Mouse (Mus musculus): ENCODE data around the gene Acaca. TPM values are rescaled to one million over a fixed set of nuclear protein-coding genes. Genes with fewer than 3 reads are reported as not detected.
"Not testable (repeated sequence)": the region's sequence is repeated elsewhere in the genome, so short reads cannot be mapped to it uniquely, and the experiment has no call there.

Gene Acaca
- polyA plus RNA-seq, 1 experiment from 2014 or later: 22.5 TPM

DNA sequence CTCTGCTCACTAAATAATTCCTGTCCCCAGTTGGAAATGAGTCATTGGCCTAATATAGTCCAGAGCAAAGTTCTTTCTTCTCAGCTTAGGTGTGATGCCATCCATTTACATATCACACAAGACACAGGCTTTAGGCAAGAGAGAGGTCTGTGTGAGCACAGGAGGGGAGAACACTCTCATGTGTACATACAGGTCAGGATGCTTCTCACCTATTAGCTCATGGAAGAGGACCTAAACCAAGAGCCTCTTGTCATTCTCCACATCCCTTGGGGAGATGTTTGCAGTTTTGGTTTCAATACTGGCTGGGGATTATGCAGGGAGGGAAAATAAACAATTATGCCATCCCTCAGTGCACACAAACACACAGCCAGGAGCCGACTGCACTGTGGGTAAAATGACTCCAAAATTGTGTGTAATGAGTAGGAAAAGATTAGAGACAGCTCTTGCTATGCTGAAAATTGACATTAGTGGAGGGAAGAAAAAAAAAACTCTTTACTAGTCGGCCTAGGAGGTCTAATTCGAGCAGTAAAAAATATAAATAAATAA is 246.6 kb downstream of the Acaca start:
- ATAC-seq (replicated peaks; ENCODE audit: insufficient number of reproducible peaks, low FRiP score, low TSS enrichment, low read depth): no peak

GRCm38 (mm10) chr11:84376510-84377365 is 247.3 kb downstream of the Acaca start:
- no peaks in the 10 kb centered on the region for H3K9me3 ChIP-seq (replicated peaks; ENCODE audit: control insufficient read depth, low read length)
- H3K4me1 ChIP-seq (ENCODE audit: control insufficient read depth, insufficient read depth, low read length): no peaks in the 10 kb centered on the region
- DNase-seq (ENCODE audit: low spot score) (no peak), ATAC-seq (replicated peaks; ENCODE audit: insufficient number of reproducible peaks, low FRiP score, low TSS enrichment, low read depth) (no peak)
- no peak overlapping the region for H3K4me2 ChIP-seq (ENCODE audit: low read depth, low read length)
- 86% methylated on average over 13 of the region's 13 CpGs for WGBS
- H3K27ac ChIP-seq (replicated peaks; ENCODE audit: low read depth, low read length): no peak overlapping the region
- no peak overlapping the region for H3K4me3 ChIP-seq (ENCODE audit: low read depth, low read length)
- H3K9ac ChIP-seq (replicated peaks; ENCODE audit: low read length): no peak overlapping the region
- no peaks in the 10 kb centered on the region; the same call in 1 of the 2 replicates for H3K36me3 ChIP-seq (replicated peaks; ENCODE audit: control insufficient read depth, insufficient read depth, low read depth, low read length)
- H3K27me3 ChIP-seq (ENCODE audit: control insufficient read depth, insufficient read depth, low read length): no peaks in the 10 kb centered on the region

More for the DNA sequence above, 246.6 kb downstream of the Acaca start:
- no peaks in the 10 kb centered on the region for H3K36me3 ChIP-seq (replicated peaks; ENCODE audit: control insufficient read depth, insufficient read depth, low read depth, low read length)
- no peaks in the 10 kb centered on the region for H3K27me3 ChIP-seq (ENCODE audit: control insufficient read depth, insufficient read depth, low read length)
- no peak for DNase-seq (ENCODE audit: low spot score)
- no peaks in the 10 kb centered on the region for H3K9me3 ChIP-seq (replicated peaks; ENCODE audit: control insufficient read depth, low read length)
- H3K27ac ChIP-seq (replicated peaks; ENCODE audit: low read depth, low read length): no peak overlapping the region
- H3K4me1 ChIP-seq (ENCODE audit: control insufficient read depth, insufficient read depth, low read length): no peaks in the 10 kb centered on the region
- H3K4me3 ChIP-seq (ENCODE audit: low read depth, low read length): no peak overlapping the region
- 47% methylated on average over 3 of the region's 3 CpGs for WGBS
- H3K4me2 ChIP-seq (ENCODE audit: low read depth, low read length): no peak overlapping the region
- no peak overlapping the region for H3K9ac ChIP-seq (replicated peaks; ENCODE audit: low read length)

- Histone ChIP-seq H3K36me3 (replicated peaks; ENCODE audit: control insufficient read depth, insufficient read depth, low read depth, low read length) (no peaks in the 10 kb centered on the region; the same call in 1 of the 2 replicates), H3K9ac (replicated peaks; ENCODE audit: low read length) (no peak overlapping the region), H3K4me2 (ENCODE audit: low read depth, low read length) (no peak overlapping the region), H3K9me3 (replicated peaks; ENCODE audit: control insufficient read depth, low read length) (no peaks in the 10 kb centered on the region), H3K4me3 (ENCODE audit: low read depth, low read length) (no peak overlapping the region), H3K4me1 (ENCODE audit: control insufficient read depth, insufficient read depth, low read length) (no peaks in the 10 kb centered on the region), H3K27ac (replicated peaks; ENCODE audit: low read depth, low read length) (no peak overlapping the region), H3K27me3 (ENCODE audit: control insufficient read depth, insufficient read depth, low read length) (no peaks in the 10 kb centered on the region)
- WGBS: 80% methylated on average over 13 of the region's 13 CpGs
- DNase-seq (ENCODE audit: low spot score) (no peak), ATAC-seq (replicated peaks; ENCODE audit: insufficient number of reproducible peaks, low FRiP score, low TSS enrichment, low read depth) (no peak)
These were observed 253.0 kb downstream of the Acaca start for GRCm38 (mm10) chr11:84382450-84382849.

GRCm38 (mm10) chr11:84383891-84384290 is 254.4 kb downstream of the Acaca start:
- H3K9me3 ChIP-seq (replicated peaks; ENCODE audit: control insufficient read depth, low read length): no peaks in the 10 kb centered on the region
- no peak overlapping the region for H3K27ac ChIP-seq (replicated peaks; ENCODE audit: low read depth, low read length)
- no peaks in the 10 kb centered on the region for H3K4me1 ChIP-seq (ENCODE audit: control insufficient read depth, insufficient read depth, low read length)
- no peaks in the 10 kb centered on the region; the same call in 1 of the 2 replicates for H3K36me3 ChIP-seq (replicated peaks; ENCODE audit: control insufficient read depth, insufficient read depth, low read depth, low read length)
- ATAC-seq (replicated peaks; ENCODE audit: insufficient number of reproducible peaks, low FRiP score, low TSS enrichment, low read depth) (no peak), DNase-seq (ENCODE audit: low spot score) (no peak)
- H3K4me2 ChIP-seq (ENCODE audit: low read depth, low read length): no peak overlapping the region
- H3K9ac ChIP-seq (replicated peaks; ENCODE audit: low read length): no peak overlapping the region
- no peak overlapping the region for H3K4me3 ChIP-seq (ENCODE audit: low read depth, low read length)
- H3K27me3 ChIP-seq (ENCODE audit: control insufficient read depth, insufficient read depth, low read length): no peaks in the 10 kb centered on the region
- WGBS: 81% methylated on average over 6 of the region's 6 CpGs

DNA sequence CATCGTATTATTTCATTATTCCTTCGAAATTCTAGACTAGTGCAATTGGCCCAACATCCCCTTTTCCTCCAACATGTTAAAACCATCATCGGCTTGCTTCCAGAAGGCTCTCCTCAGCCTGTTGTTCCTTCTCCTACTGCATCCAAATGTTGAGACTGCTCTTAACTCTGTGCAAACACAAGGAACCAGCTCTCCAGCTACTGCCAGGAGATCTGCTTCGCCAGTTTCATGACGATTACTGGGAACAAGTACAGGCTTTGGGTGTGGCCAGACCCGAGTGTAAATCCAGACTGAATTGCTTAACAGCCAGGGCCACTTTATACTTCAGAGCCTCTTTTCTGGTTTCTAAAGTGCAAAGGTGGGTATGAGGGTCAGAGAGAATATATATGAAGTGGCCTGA is 259.9 kb downstream of the Acaca start:
- H3K4me2 ChIP-seq (ENCODE audit: low read depth, low read length): no peak overlapping the region
- WGBS: 83% methylated on average over 6 of the region's 6 CpGs
- H3K27me3 ChIP-seq (ENCODE audit: control insufficient read depth, insufficient read depth, low read length): no peaks in the 10 kb centered on the region
- no peak overlapping the region for H3K4me3 ChIP-seq (ENCODE audit: low read depth, low read length)
- no peak overlapping the region for H3K27ac ChIP-seq (replicated peaks; ENCODE audit: low read depth, low read length)
- H3K36me3 ChIP-seq (replicated peaks; ENCODE audit: control insufficient read depth, insufficient read depth, low read depth, low read length): no peaks in the 10 kb centered on the region; the same call in 1 of the 2 replicates
- no peaks in the 10 kb centered on the region for H3K4me1 ChIP-seq (ENCODE audit: control insufficient read depth, insufficient read depth, low read length)
- no peak overlapping the region for H3K9ac ChIP-seq (replicated peaks; ENCODE audit: low read length)
- no peaks in the 10 kb centered on the region for H3K9me3 ChIP-seq (replicated peaks; ENCODE audit: control insufficient read depth, low read length)
- DNase-seq (ENCODE audit: low spot score) (no peak), ATAC-seq (replicated peaks; ENCODE audit: insufficient number of reproducible peaks, low FRiP score, low TSS enrichment, low read depth) (no peak)

- H3K36me3 ChIP-seq (replicated peaks; ENCODE audit: control insufficient read depth, insufficient read depth, low read depth, low read length): no peaks in the 10 kb centered on the region; the same call in 1 of the 2 replicates
- ATAC-seq (replicated peaks; ENCODE audit: insufficient number of reproducible peaks, low FRiP score, low TSS enrichment, low read depth): no peak
- H3K4me2 ChIP-seq (ENCODE audit: low read depth, low read length): no peak overlapping the region
- H3K9me3 ChIP-seq (replicated peaks; ENCODE audit: control insufficient read depth, low read length): no peaks in the 10 kb centered on the region
- no peaks in the 10 kb centered on the region for H3K4me1 ChIP-seq (ENCODE audit: control insufficient read depth, insufficient read depth, low read length)
- WGBS: 85% methylated on average over 8 of the region's 8 CpGs
- H3K4me3 ChIP-seq (ENCODE audit: low read depth, low read length): no peak overlapping the region
- no peak for DNase-seq (ENCODE audit: low spot score)
- no peak overlapping the region for H3K9ac ChIP-seq (replicated peaks; ENCODE audit: low read length)
- H3K27me3 ChIP-seq (ENCODE audit: control insufficient read depth, insufficient read depth, low read length): no peaks in the 10 kb centered on the region
- no peak overlapping the region for H3K27ac ChIP-seq (replicated peaks; ENCODE audit: low read depth, low read length)
These were observed 261.7 kb downstream of the Acaca start for GRCm38 (mm10) chr11:84391126-84391525.

- not testable (repeated sequence) for H3K9ac ChIP-seq (replicated peaks; ENCODE audit: low read length); H3K27me3 ChIP-seq (ENCODE audit: control insufficient read depth, insufficient read depth, low read length); ATAC-seq (replicated peaks; ENCODE audit: insufficient number of reproducible peaks, low FRiP score, low TSS enrichment, low read depth); H3K4me3 ChIP-seq (ENCODE audit: low read depth, low read length); H3K36me3 ChIP-seq (replicated peaks; ENCODE audit: control insufficient read depth, insufficient read depth, low read depth, low read length); H3K4me1 ChIP-seq (ENCODE audit: control insufficient read depth, insufficient read depth, low read length); H3K27ac ChIP-seq (replicated peaks; ENCODE audit: low read depth, low read length); H3K9me3 ChIP-seq (replicated peaks; ENCODE audit: control insufficient read depth, low read length); DNase-seq (ENCODE audit: low spot score); H3K4me2 ChIP-seq (ENCODE audit: low read depth, low read length)
- WGBS: 76% methylated on average over 7 of the region's 7 CpGs
These were observed 262.6 kb downstream of the Acaca start for GRCm38 (mm10) chr11:84392066-84392465.

DNA sequence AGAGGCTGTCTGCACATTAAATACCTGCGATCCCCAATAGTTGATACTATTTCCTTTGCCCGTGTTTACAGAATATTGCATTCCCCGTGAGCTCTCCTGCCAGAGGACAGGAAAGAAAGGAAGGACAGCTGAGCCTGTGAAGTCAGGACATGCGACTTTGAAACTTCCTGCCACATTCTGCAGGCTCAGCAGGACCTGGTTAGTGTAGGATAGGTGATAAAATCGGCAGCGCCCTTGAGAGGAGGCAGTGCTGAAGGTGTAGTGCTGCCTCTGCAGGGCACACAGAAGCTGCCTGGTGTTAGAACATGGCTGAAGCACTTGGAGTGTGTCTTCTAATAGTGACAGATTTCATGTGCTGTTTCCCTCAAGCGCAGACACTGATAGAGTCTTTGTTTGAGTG is 264.1 kb downstream of the Acaca start:
- no peaks in the 10 kb centered on the region for H3K9me3 ChIP-seq (replicated peaks; ENCODE audit: control insufficient read depth, low read length)
- no peaks in the 10 kb centered on the region for H3K27me3 ChIP-seq (ENCODE audit: control insufficient read depth, insufficient read depth, low read length)
- DNase-seq (ENCODE audit: low spot score) (no peak), ATAC-seq (replicated peaks; ENCODE audit: insufficient number of reproducible peaks, low FRiP score, low TSS enrichment, low read depth) (no peak)
- no peak overlapping the region for H3K4me3 ChIP-seq (ENCODE audit: low read depth, low read length)
- H3K27ac ChIP-seq (replicated peaks; ENCODE audit: low read depth, low read length): no peak overlapping the region
- no peak overlapping the region for H3K9ac ChIP-seq (replicated peaks; ENCODE audit: low read length)
- 81% methylated on average over 7 of the region's 7 CpGs for WGBS
- no peaks in the 10 kb centered on the region; the same call in 1 of the 2 replicates for H3K36me3 ChIP-seq (replicated peaks; ENCODE audit: control insufficient read depth, insufficient read depth, low read depth, low read length)
- no peaks in the 10 kb centered on the region for H3K4me1 ChIP-seq (ENCODE audit: control insufficient read depth, insufficient read depth, low read length)
- H3K4me2 ChIP-seq (ENCODE audit: low read depth, low read length): no peak overlapping the region

Measured in embryonic facial prominence, embryonic 11.5 days (tissue).